Comparison of ENCODE assay signal across 32 mouse cellular contexts in genomic region chr3:146908922-146909321, GRCm38 (mm10). TPM values are rescaled to one million over a fixed set of nuclear protein-coding genes. Genes with fewer than 3 reads are reported as not detected.
DNase-seq lines count a peak whose midpoint lies in the region; ATAC-seq and TF ChIP-seq lines count a peak whose summit lies in the region.
"Had no signal": no experiment of that assay in that cellular context is flagged by ENCODE, and none has a peak within 500 bp of the region (broad histone marks: within the 10 kb centered on the region; RNA-seq: fewer than 3 reads in every experiment).

No protein-coding gene starts in this region.

- WGBS in cerebellum, adult 2 months = 81% methylated on average over 5 of the region's 5 CpGs

- no peaks in the 10 kb centered on the region for H3K27me3 ChIP-seq in cerebellum, adult 2 months (ENCODE audit: control insufficient read depth, insufficient read depth, low read length)
- H3K27me3 ChIP-seq in Patski = no peaks in the 10 kb centered on the region
- H3K27me3 ChIP-seq: embryonic facial prominence, embryonic 13.5 days; forebrain, embryonic 15.5 days; heart, embryonic 13.5 days; limb, embryonic 12.5 days; liver, embryonic 15.5 days; lung, embryonic 15.5 days; megakaryocyte, embryonic 14.5 days; neural tube, embryonic 15.5 days; stomach, embryonic 15.5 days had no signal

- POLR2A ChIA-PET in Patski (lab: Charles Lee) = no interaction called here

- no peaks in the 10 kb centered on the region for H3K4me1 ChIP-seq in cerebellum, adult 2 months (ENCODE audit: control insufficient read depth, insufficient read depth, low read length)
- H3K4me1 ChIP-seq: embryonic facial prominence, embryonic 13.5 days; forebrain, embryonic 10.5 days; forebrain, embryonic 15.5 days; heart, embryonic 13.5 days; limb, embryonic 12.5 days; liver, embryonic 15.5 days; lung, embryonic 15.5 days; neural tube, embryonic 15.5 days; stomach, embryonic 15.5 days had no signal

- CTCF ChIA-PET in Patski (lab: Charles Lee) = interaction anchor here (1.2 kb wide), 1 partner anchor 185 kb away, joined by 3 read pairs; no protein-coding TSS in a partner anchor

- no peak for ATAC-seq in Patski
- peak; percentile 80 for ATAC-seq in megakaryocyte progenitor cell, adult 5-6 weeks (replicated peaks; ENCODE audit: poor library complexity)
- ATAC-seq: forebrain, embryonic 15.5 days; hindbrain, postnatal 0 days; intestine, embryonic 16.5 days had no signal

- DNase-seq in cerebellum, adult 2 months = no peak
- no peak for DNase-seq in cerebellum, postnatal 36 days
- DNase-seq in 3T3-L1 (ENCODE audit: low read depth, low spot score) (peak; percentile 12), Patski (ENCODE audit: low read depth, low spot score) (no peak)
- DNase-seq in T-cell, adult 2 months (ENCODE audit: low spot score) = no peak
- no peak for DNase-seq in c-Kit-positive CD71-positive TER-119-positive erythroid progenitor cells, embryonic 14.5 days (ENCODE audit: low spot score)
- DNase-seq: adrenal gland, postnatal 14 days; cerebellum, adult 18-20 months; cerebellum, postnatal 14 days; embryo, embryonic 11 days; heart, adult 2 months; heart, postnatal 10 days; kidney, adult 9 months; kidney, postnatal 10 days; layer of hippocampus, adult 9-11 months; lung, postnatal 36 days; midbrain, embryonic 14.5 days; right cerebral cortex, postnatal 25 days had no signal

- TF ChIP-seq POLR2A in cerebellum, adult 2 months (IDR thresholded peaks at IDR 0.05; ENCODE audit: borderline replicate concordance, insufficient read depth, low read length) = no peak

- no peak overlapping the region for H3K4me3 ChIP-seq in cerebellum, adult 2 months (replicated peaks; ENCODE audit: insufficient read depth, low read depth, low read length)
- H3K4me3 ChIP-seq: embryonic facial prominence, embryonic 13.5 days; forebrain, embryonic 10.5 days; forebrain, embryonic 15.5 days; heart, adult 2 months; heart, embryonic 13.5 days; left cerebral cortex, adult 2 months; limb, embryonic 12.5 days; liver, embryonic 15.5 days; lung, embryonic 15.5 days; megakaryocyte, embryonic 14.5 days; neural tube, embryonic 15.5 days; stomach, embryonic 15.5 days had no signal

- no peak overlapping the region for H3K27ac ChIP-seq in cerebellum, adult 2 months (ENCODE audit: insufficient read depth, low read length)
- H3K27ac ChIP-seq: embryonic facial prominence, embryonic 13.5 days; forebrain, embryonic 10.5 days; forebrain, embryonic 15.5 days; heart, adult 2 months; heart, embryonic 13.5 days; hindbrain, postnatal 0 days; left cerebral cortex, adult 2 months; limb, embryonic 12.5 days; liver, embryonic 15.5 days; lung, embryonic 15.5 days; neural tube, embryonic 15.5 days; stomach, embryonic 15.5 days had no signal

- 0 out of 2 replicates have a peak, but pooled peaks have one; percentile 5 for TF ChIP-seq CTCF in cerebellum, adult 2 months (IDR thresholded peaks at IDR 0.05; ENCODE audit: borderline replicate concordance, insufficient read depth, low read depth, low read length)
- TF ChIP-seq CTCF in Patski (IDR thresholded peaks at IDR 0.05) = peak; percentile 35

- in situ Hi-C loops in Patski (cut with MboI; ENCODE audit: low pct_unique_long_range_greater_than_20kb) = loop anchor here (5.0 kb wide), 1 partner anchor 107 kb away; no protein-coding TSS in a partner anchor

RNA-seq across cellular contexts. Expression of gene Ttll7, which starts 56.8 kb away (rescaled TPM):
- polyA plus RNA-seq in cerebellum, adult 2 months (2012; rRNA removed) = 72.5 and 76.4 TPM in 2 replicates
- 16.6 TPM for polyA plus RNA-seq in Patski (2021)
- total RNA-seq in megakaryocyte progenitor cell, adult 5-6 weeks (2015) = 0.49 TPM in 1 of 2 replicates, not detected in the other
- total RNA-seq in megakaryocyte progenitor cell, adult 5-6 weeks (2017) = 0.10 TPM in 1 of 2 replicates, not detected in the other
